ENCODE assay signal across 8 mouse cellular contexts in the genomic region with DNA sequence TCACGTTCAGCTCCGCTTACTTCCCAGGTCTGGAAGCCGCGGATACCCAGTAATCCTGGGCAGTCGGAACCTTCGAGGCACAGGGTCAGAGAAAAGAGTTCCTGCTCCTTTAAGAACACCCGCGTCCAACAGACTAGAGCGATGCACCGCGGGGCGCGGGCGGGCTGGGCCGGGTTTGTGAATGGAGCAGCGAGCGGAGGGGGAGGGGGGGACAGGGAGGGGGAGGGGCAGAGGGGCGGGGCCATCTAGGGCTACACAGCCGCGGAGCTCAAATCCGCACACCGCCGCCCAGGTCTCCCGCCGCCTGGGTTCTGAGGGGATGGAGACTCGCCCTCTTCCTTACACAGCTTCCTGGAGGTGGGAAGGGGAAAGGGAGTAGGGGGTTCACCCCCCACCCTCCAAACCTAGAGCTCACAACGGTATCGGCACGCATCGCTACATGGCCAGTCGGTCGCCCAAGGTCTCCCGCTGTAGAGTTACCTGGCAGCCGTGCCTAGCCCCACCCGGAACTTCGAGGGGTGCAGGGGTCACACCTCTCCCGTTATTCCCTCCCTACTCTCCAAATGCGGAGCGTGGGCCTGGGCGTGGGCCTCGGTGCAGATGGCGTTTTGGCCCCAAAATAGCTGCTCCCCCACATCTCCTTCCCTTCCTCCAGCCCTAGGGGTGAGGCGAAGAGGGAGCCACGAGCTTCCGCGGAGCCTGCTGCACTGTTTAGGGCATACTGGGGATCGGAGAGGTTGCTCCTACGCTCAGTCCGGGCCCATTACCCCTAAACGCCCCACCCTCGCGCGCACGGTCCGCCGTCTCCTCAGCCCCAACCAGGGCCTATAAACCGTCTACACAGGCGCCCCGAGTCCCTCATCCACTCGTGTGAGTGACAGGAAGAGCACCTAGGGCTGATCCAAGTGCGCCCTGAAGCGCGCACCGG. TPM values are rescaled to one million over a fixed set of nuclear protein-coding genes. Genes with fewer than 3 reads are reported as not detected.
DNase-seq lines count a peak whose midpoint lies in the region; ATAC-seq lines count a peak whose summit lies in the region.

No protein-coding gene starts in this region.

- DNase-seq in WW6 (ENCODE audit: low read depth, low spot score), result peak; percentile 87
- DNase-seq in hindbrain, embryonic 14.5 days (ENCODE audit: low spot score), result peak; percentile 80
- DNase-seq in left cerebral cortex, postnatal 25 days (ENCODE audit: low spot score in 2 of 2), result peak; percentile 69 to 86
- DNase-seq in neural tube, embryonic 10.5 days (ENCODE audit: extremely low spot score, low spot score), result peak; percentile 80
- DNase-seq in natural killer cell, adult 2 months (ENCODE audit: low spot score in 2 of 2), result no peak

- H3K27me3 ChIP-seq in erythroblast, embryonic 14.5 days (ENCODE audit: control insufficient read depth), result peaks cover 57% of the 10 kb centered on the region
- peaks cover 56% of the 10 kb centered on the region for H3K27me3 ChIP-seq in embryonic facial prominence, embryonic 12.5 days
- peaks cover 4% of the 10 kb centered on the region; the same call in 1 of the 2 replicates for H3K27me3 ChIP-seq in hindbrain, embryonic 14.5 days (ENCODE audit: control insufficient read depth, insufficient read depth, low read length)

- no peaks in the 10 kb centered on the region for H3K36me3 ChIP-seq in erythroblast, embryonic 14.5 days (ENCODE audit: control insufficient read depth)
- H3K36me3 ChIP-seq in embryonic facial prominence, embryonic 12.5 days, result no peaks in the 10 kb centered on the region
- H3K36me3 ChIP-seq in hindbrain, embryonic 14.5 days (replicated peaks; ENCODE audit: control insufficient read depth, insufficient read depth), result no peaks in the 10 kb centered on the region

- no peaks in the 10 kb centered on the region for H3K9me3 ChIP-seq in erythroblast, embryonic 14.5 days (ENCODE audit: control insufficient read depth, low read length)
- H3K9me3 ChIP-seq in embryonic facial prominence, embryonic 12.5 days, result no peaks in the 10 kb centered on the region
- no peaks in the 10 kb centered on the region for H3K9me3 ChIP-seq in hindbrain, embryonic 14.5 days (ENCODE audit: control insufficient read depth, low read length)

- no peak for ATAC-seq in erythroblast, adult 5-6 weeks (replicated peaks; ENCODE audit: low FRiP score, poor library complexity, severe bottlenecking)
- peak; percentile 62 for ATAC-seq in embryonic facial prominence, embryonic 12.5 days (ENCODE audit: insufficient number of reproducible peaks, insufficient read depth, low FRiP score, low TSS enrichment)
- peak; percentile 71 for ATAC-seq in hindbrain, embryonic 14.5 days (ENCODE audit: low FRiP score)

- H3K4me2 ChIP-seq in embryonic facial prominence, embryonic 12.5 days (replicated peaks), result peak overlapping the region; percentile 85
- peak overlapping the region; percentile 73 for H3K4me2 ChIP-seq in hindbrain, embryonic 14.5 days (replicated peaks)

- H3K27ac ChIP-seq in embryonic facial prominence, embryonic 12.5 days, result no peak overlapping the region
- H3K27ac ChIP-seq in hindbrain, embryonic 14.5 days, result peak overlapping the region; percentile 87

- peak overlapping the region; percentile 53 for H3K9ac ChIP-seq in embryonic facial prominence, embryonic 12.5 days
- H3K9ac ChIP-seq in hindbrain, embryonic 14.5 days, result peak overlapping the region; percentile 71

- H3K4me3 ChIP-seq in erythroblast, embryonic 14.5 days (replicated peaks), result peak overlapping the region; percentile 59
- H3K4me3 ChIP-seq in embryonic facial prominence, embryonic 12.5 days, result peak overlapping the region; percentile 39
- H3K4me3 ChIP-seq in hindbrain, embryonic 14.5 days (replicated peaks; ENCODE audit: low read length), result peak overlapping the region; percentile 68

- WGBS in embryonic facial prominence, embryonic 12.5 days, result under 1% methylated on average over 52 of the region's 64 CpGs
- under 1% methylated on average over 59 of the region's 64 CpGs for WGBS in hindbrain, embryonic 14.5 days

- peaks cover 23% of the 10 kb centered on the region for H3K4me1 ChIP-seq in erythroblast, embryonic 14.5 days (ENCODE audit: control insufficient read depth)
- H3K4me1 ChIP-seq in embryonic facial prominence, embryonic 12.5 days, result peaks cover 23% of the 10 kb centered on the region
- peaks cover 42% of the 10 kb centered on the region for H3K4me1 ChIP-seq in hindbrain, embryonic 14.5 days (replicated peaks; ENCODE audit: control insufficient read depth, insufficient read depth, low read length)

- intact Hi-C loops in left cerebral cortex, postnatal 25 days (cut with DNase I), result loop anchor here (1.0 kb wide), 1 partner anchor 49 kb away; no protein-coding TSS in a partner anchor

RNA-seq across cellular contexts. Expression of gene Unc13a, which starts 0.7 kb away (rescaled TPM):
- polyA plus RNA-seq in erythroblast, embryonic 14.5 days (2012), result 0.01 TPM in 1 of 2 replicates, not detected in the other
- not detected in 2 replicates for total RNA-seq in erythroblast, adult 5-6 weeks (2015; ENCODE audit: low replicate concordance)
- 0.17 and 2.4 TPM in 2 replicates for total RNA-seq in erythroblast, adult 5-6 weeks (2017; ENCODE audit: low replicate concordance)
- polyA plus RNA-seq in embryonic facial prominence, embryonic 12.5 days (2016; fragmentation: Nextera tagmentation; extraction: Ambion mirVana), result 1.9 and 2.8 TPM in 2 replicates
- 16.6 and 16.7 TPM in 2 replicates for polyA plus RNA-seq in hindbrain, embryonic 14.5 days (2014; fragmentation: Nextera tagmentation; extraction: Ambion mirVana)
- 100 to 1,000 TPM; 318 to 327 TPM for total RNA-seq in left cerebral cortex, postnatal 25 days (2021)

RNA-seq across cellular contexts. Expression of gene Jak3, which starts 5.2 kb away (rescaled TPM):
- 1.5 TPM in 2 replicates for polyA plus RNA-seq in erythroblast, embryonic 14.5 days (2012)
- total RNA-seq in erythroblast, adult 5-6 weeks (2015; ENCODE audit: low replicate concordance), result 1.2 and 1.9 TPM in 2 replicates
- total RNA-seq in erythroblast, adult 5-6 weeks (2017; ENCODE audit: low replicate concordance), result 0.43 and 1.4 TPM in 2 replicates
- polyA plus RNA-seq in embryonic facial prominence, embryonic 12.5 days (2016; fragmentation: Nextera tagmentation; extraction: Ambion mirVana), result 3.4 and 4.5 TPM in 2 replicates
- 5.4 TPM in 2 replicates for polyA plus RNA-seq in hindbrain, embryonic 14.5 days (2014; fragmentation: Nextera tagmentation; extraction: Ambion mirVana)
- 1 to 10 TPM; 3.9 to 4.8 TPM for total RNA-seq in left cerebral cortex, postnatal 25 days (2021)

RNA-seq across cellular contexts. Expression of gene Insl3, which starts 18.1 kb away (rescaled TPM):
- 0.36 and 0.75 TPM in 2 replicates for polyA plus RNA-seq in erythroblast, embryonic 14.5 days (2012)
- 8.5 TPM in 1 of 2 replicates, not detected in the other for total RNA-seq in erythroblast, adult 5-6 weeks (2015; ENCODE audit: low replicate concordance)
- not detected in 2 replicates for total RNA-seq in erythroblast, adult 5-6 weeks (2017; ENCODE audit: low replicate concordance)
- 0.39 and 0.50 TPM in 2 replicates for polyA plus RNA-seq in embryonic facial prominence, embryonic 12.5 days (2016; fragmentation: Nextera tagmentation; extraction: Ambion mirVana)
- 1.4 and 1.5 TPM in 2 replicates for polyA plus RNA-seq in hindbrain, embryonic 14.5 days (2014; fragmentation: Nextera tagmentation; extraction: Ambion mirVana)
- total RNA-seq in left cerebral cortex, postnatal 25 days (2021), result 1 to 10 TPM; 1.3 to 1.5 TPM

RNA-seq across cellular contexts. Expression of gene B3gnt3, which starts 30.7 kb away (rescaled TPM):
- 3.4 and 3.7 TPM in 2 replicates for polyA plus RNA-seq in erythroblast, embryonic 14.5 days (2012)
- 6.1 and 16.5 TPM in 2 replicates for total RNA-seq in erythroblast, adult 5-6 weeks (2015; ENCODE audit: low replicate concordance)
- total RNA-seq in erythroblast, adult 5-6 weeks (2017; ENCODE audit: low replicate concordance), result 11.2 and 12.9 TPM in 2 replicates
- polyA plus RNA-seq in embryonic facial prominence, embryonic 12.5 days (2016; fragmentation: Nextera tagmentation; extraction: Ambion mirVana), result 0.64 and 0.67 TPM in 2 replicates
- 0.21 and 0.41 TPM in 2 replicates for polyA plus RNA-seq in hindbrain, embryonic 14.5 days (2014; fragmentation: Nextera tagmentation; extraction: Ambion mirVana)
- total RNA-seq in left cerebral cortex, postnatal 25 days (2021), result under 1 TPM; 0.34 to 0.53 TPM

RNA-seq across cellular contexts. Expression of gene Fcho1, which starts 54.6 kb away (rescaled TPM):
- polyA plus RNA-seq in erythroblast, embryonic 14.5 days (2012), result 14.2 and 14.6 TPM in 2 replicates
- 20.2 and 26.5 TPM in 2 replicates for total RNA-seq in erythroblast, adult 5-6 weeks (2015; ENCODE audit: low replicate concordance)
- total RNA-seq in erythroblast, adult 5-6 weeks (2017; ENCODE audit: low replicate concordance), result 44.8 and 52.8 TPM in 2 replicates
- polyA plus RNA-seq in embryonic facial prominence, embryonic 12.5 days (2016; fragmentation: Nextera tagmentation; extraction: Ambion mirVana), result 7.4 and 8.3 TPM in 2 replicates
- 57.3 and 61.0 TPM in 2 replicates for polyA plus RNA-seq in hindbrain, embryonic 14.5 days (2014; fragmentation: Nextera tagmentation; extraction: Ambion mirVana)
- total RNA-seq in left cerebral cortex, postnatal 25 days (2021), result 100 to 1,000 TPM; 177 to 183 TPM

Comparison
In these comparisons a context has a peak if more than half of its experiments do, and no peak if none do; other contexts are left out.
1. DNase-seq: peak in WW6 (single experiment), hindbrain, embryonic 14.5 days (single experiment), left cerebral cortex, postnatal 25 days (2 of 2) and neural tube, embryonic 10.5 days (single experiment); none in natural killer cell, adult 2 months (0 of 2).
2. Peak in every context shown above with its lines, with median percentiles within 50 percentile points of each other: H3K4me3 ChIP-seq.